Mouse (Mus musculus) adrenal gland, postnatal 0 days (tissue): Measurements from ENCODE around the gene Gm6710. TPM values are rescaled to one million over a fixed set of nuclear protein-coding genes. Genes with fewer than 3 reads are reported as not detected.

Source experiments
- polyA plus RNA-seq: library from polyadenylated mRNA; unstranded; fragments of >200 nt; fragmentation: Nextera tagmentation; extraction: Ambion mirVana; gene quantifications from 2 replicates; pipeline ENCODE4 v1.2.1, GENCODE M21; 2015

Gene Gm6710
- polyA plus RNA-seq: 29.6 and 51.5 TPM in 2 replicates

GRCm38 (mm10) chr2:175869024-175869423, at the start of gene Gm6710:
Gm6710 (plus strand) TSS chr2:175869219.

Other genes with a start within 250 kb of the Gm6710 start
- gene Gm11007, start 225.2 kb upstream of the Gm6710 start, polyA plus RNA-seq: not detected in 2 replicates
- 89.0 and 205 TPM in 2 replicates for gene Zfp969, start 165.6 kb upstream of the Gm6710 start, polyA plus RNA-seq
- gene Gm2007, start 127.7 kb upstream of the Gm6710 start, polyA plus RNA-seq: not detected in 2 replicates
- gene Gm14288, start 68.1 kb upstream of the Gm6710 start, polyA plus RNA-seq: 2.6 and 5.7 TPM in 2 replicates
- 1.3 and 1.6 TPM in 2 replicates for gene Zfp966, start 61.9 kb downstream of the Gm6710 start, polyA plus RNA-seq
- 19.1 and 28.0 TPM in 2 replicates for gene Gm2026, start 96.1 kb downstream of the Gm6710 start, polyA plus RNA-seq